13 mouse cellular contexts compared by ENCODE assay signal in the genomic region with DNA sequence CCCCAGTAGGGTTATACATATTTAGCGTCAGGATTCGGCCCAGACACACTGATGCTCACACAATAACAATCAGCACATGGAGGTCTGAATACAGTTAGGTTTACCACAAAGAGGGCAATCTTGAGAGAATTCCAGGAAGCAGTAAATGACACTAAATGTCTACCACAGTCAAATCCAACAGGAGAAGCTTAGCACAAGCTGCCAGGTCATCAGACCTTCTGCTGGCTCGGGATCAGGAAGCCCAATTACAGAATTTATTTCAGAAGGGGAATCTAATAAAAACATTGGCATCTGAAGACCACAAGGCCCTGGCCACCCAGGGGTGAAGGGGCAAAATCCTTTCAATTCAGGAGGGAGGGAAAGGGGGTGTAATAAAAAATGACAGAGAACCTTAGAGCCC. TPM values are rescaled to one million over a fixed set of nuclear protein-coding genes. Genes with fewer than 3 reads are reported as not detected.
A peak's percentile ranks its signal among the peaks of the same experiment; 100 is the strongest.
DNase-seq lines count a peak whose midpoint lies in the region; ATAC-seq and TF ChIP-seq lines count a peak whose summit lies in the region.
"Had no signal": no experiment of that assay in that cellular context is flagged by ENCODE, and none has a peak within 500 bp of the region (broad histone marks: within the 10 kb centered on the region; RNA-seq: fewer than 3 reads in every experiment).

No protein-coding gene starts in this region.

- no peak for TF ChIP-seq POLR2A in cortical plate, adult 2 months (IDR thresholded peaks at IDR 0.05; ENCODE audit: extremely low read depth, insufficient read depth, low read length)

- H3K9me3 ChIP-seq in heart, embryonic 14.5 days (ENCODE audit: control insufficient read depth, low read length) = no peaks in the 10 kb centered on the region
- H3K9me3 ChIP-seq in heart, postnatal 0 days (replicated peaks; ENCODE audit: control insufficient read depth, low read length) = no peaks in the 10 kb centered on the region
- no peaks in the 10 kb centered on the region for H3K9me3 ChIP-seq in midbrain, embryonic 11.5 days (ENCODE audit: control insufficient read depth, low read length)

- no peak for ATAC-seq in heart, embryonic 14.5 days (ENCODE audit: insufficient number of reproducible peaks, insufficient read depth, low FRiP score, low read depth)
- ATAC-seq in heart, postnatal 0 days (ENCODE audit: insufficient read depth, low read depth) = no peak
- no peak; the same call in 1 of the 2 replicates for ATAC-seq in midbrain, embryonic 11.5 days (ENCODE audit: low FRiP score)
- ATAC-seq in megakaryocyte-erythroid progenitor cell, adult 5-6 weeks (replicated peaks; ENCODE audit: low FRiP score, low TSS enrichment, poor library complexity, severe bottlenecking) = no peak
- ATAC-seq: activated CD4-positive, CD25-positive, alpha-beta regulatory T cell, adult 4 months had no signal

- H3K27me3 ChIP-seq in heart, embryonic 14.5 days (ENCODE audit: control insufficient read depth, insufficient read depth, low read length) = no peaks in the 10 kb centered on the region
- no peaks in the 10 kb centered on the region for H3K27me3 ChIP-seq in heart, postnatal 0 days (ENCODE audit: control insufficient read depth, insufficient read depth, low read length)
- no peaks in the 10 kb centered on the region for H3K27me3 ChIP-seq in midbrain, embryonic 11.5 days (ENCODE audit: control insufficient read depth, insufficient read depth, low read length)

- H3K36me3 ChIP-seq in heart, embryonic 14.5 days (ENCODE audit: control insufficient read depth, insufficient read depth, low read length) = no peaks in the 10 kb centered on the region
- no peaks in the 10 kb centered on the region for H3K36me3 ChIP-seq in heart, postnatal 0 days (replicated peaks; ENCODE audit: control insufficient read depth, insufficient read depth, low read length)
- H3K36me3 ChIP-seq in midbrain, embryonic 11.5 days (ENCODE audit: control insufficient read depth, insufficient read depth, low read length) = no peaks in the 10 kb centered on the region

- no peak for DNase-seq in heart, postnatal 4 days
- DNase-seq in heart, postnatal 0 days (ENCODE audit: low spot score) = no peak
- DNase-seq in midbrain, embryonic 11.5 days (ENCODE audit: low spot score, missing footprints) = peak; percentile 85
- DNase-seq in embryo, embryonic 10 days (ENCODE audit: low spot score) = no peak
- DNase-seq in retina, postnatal 1 day = no peak
- DNase-seq: cerebellum, adult 11-12 months; kidney, postnatal 36 days; thymus, postnatal 36 days had no signal

- no peak overlapping the region for H3K4me3 ChIP-seq in heart, embryonic 14.5 days (ENCODE audit: control insufficient read depth in 1 of 2, insufficient read depth in 1 of 2, low read depth in 1 of 2, low read length in 2 of 2)
- H3K4me3 ChIP-seq in cortical plate, adult 2 months (ENCODE audit: insufficient read depth, low read length) = no peak overlapping the region
- H3K4me3 ChIP-seq in heart, postnatal 0 days (ENCODE audit: low read depth, low read length) = no peak overlapping the region
- no peak overlapping the region for H3K4me3 ChIP-seq in midbrain, embryonic 11.5 days (ENCODE audit: low read depth, low read length)
- H3K4me3 ChIP-seq: megakaryocyte, embryonic 14.5 days had no signal

- TF ChIP-seq CTCF in cortical plate, adult 2 months (IDR thresholded peaks at IDR 0.05; ENCODE audit: extremely low read depth, insufficient read depth, low read length) = no peak
- no peak for TF ChIP-seq CTCF in heart, postnatal 0 days (IDR thresholded peaks at IDR 0.05; ENCODE audit: low read depth)

- H3K4me2 ChIP-seq in heart, embryonic 14.5 days (ENCODE audit: low read length) = peak overlapping the region; percentile 14
- peak overlapping the region; percentile 49 for H3K4me2 ChIP-seq in heart, postnatal 0 days (ENCODE audit: low read depth, low read length)
- H3K4me2 ChIP-seq in midbrain, embryonic 11.5 days = no peak overlapping the region; the same call in 1 of the 2 replicates

- no peak overlapping the region for H3K27ac ChIP-seq in heart, embryonic 14.5 days (replicated peaks in 1 of 2; ENCODE audit: control insufficient read depth in 1 of 2, insufficient read depth in 1 of 2, low read depth in 2 of 2, low read length in 2 of 2)
- 0 out of 2 replicates have a peak overlapping the region, but pooled peaks have one; percentile 10 for H3K27ac ChIP-seq in cortical plate, adult 2 months (ENCODE audit: insufficient read depth, low read length)
- 0 out of 2 replicates have a peak overlapping the region, but pooled peaks have one; percentile 3 for H3K27ac ChIP-seq in heart, postnatal 0 days (ENCODE audit: low read depth)
- H3K27ac ChIP-seq in midbrain, embryonic 11.5 days (ENCODE audit: low read depth, low read length) = no peak overlapping the region; the same call in 1 of the 2 replicates

- peak overlapping the region; percentile 17; the same call in 1 of the 2 replicates for H3K9ac ChIP-seq in heart, embryonic 14.5 days (ENCODE audit: low read length)
- H3K9ac ChIP-seq in heart, postnatal 0 days (replicated peaks; ENCODE audit: low read depth, low read length) = no peak overlapping the region
- no peak overlapping the region for H3K9ac ChIP-seq in midbrain, embryonic 11.5 days (ENCODE audit: low read length)

- TF ChIP-seq EP300 in heart, postnatal 0 days (IDR thresholded peaks at IDR 0.05; ENCODE audit: low read depth) = no peak

- H3K4me1 ChIP-seq in heart, embryonic 14.5 days (ENCODE audit: control insufficient read depth in 2 of 2, insufficient read depth in 2 of 2, low read length in 2 of 2) = peaks cover 12 to 22% of the 10 kb centered on the region in 2 experiments
- peaks cover 5% of the 10 kb centered on the region for H3K4me1 ChIP-seq in cortical plate, adult 2 months (ENCODE audit: control insufficient read depth, insufficient read depth, low read length)
- peaks cover 29% of the 10 kb centered on the region for H3K4me1 ChIP-seq in heart, postnatal 0 days (ENCODE audit: control insufficient read depth, insufficient read depth)
- no peaks in the 10 kb centered on the region for H3K4me1 ChIP-seq in midbrain, embryonic 11.5 days (ENCODE audit: control insufficient read depth, insufficient read depth, low read length)

- WGBS in heart, embryonic 14.5 days = 24% methylated on average over 3 of the region's 3 CpGs
- 22% methylated on average over 3 of the region's 3 CpGs for WGBS in heart, postnatal 0 days
- WGBS in midbrain, embryonic 11.5 days = 33% methylated on average over 3 of the region's 3 CpGs

RNA-seq across cellular contexts. Expression of a gene that starts 6.8 kb away (rescaled TPM):
- 15.5 and 17.9 TPM in 2 replicates for polyA plus RNA-seq in heart, embryonic 14.5 days (2014; fragmentation: Nextera tagmentation; extraction: Ambion mirVana)
- total RNA-seq in heart, postnatal 4 days (2021) = 10 to 100 TPM; 12.2 to 15.5 TPM
- polyA plus RNA-seq in cortical plate, adult 2 months (2012; rRNA removed) = 47.0 and 56.4 TPM in 2 replicates
- 8.0 and 14.5 TPM in 2 replicates for total RNA-seq in heart, postnatal 0 days (2014; rRNA removed; ENCODE audit: low replicate concordance)
- polyA plus RNA-seq in heart, postnatal 0 days (2015; fragmentation: Nextera tagmentation; extraction: Ambion mirVana) = 9.1 and 10.9 TPM in 2 replicates
- 21.3 and 21.9 TPM in 2 replicates for polyA plus RNA-seq in midbrain, embryonic 11.5 days (2014; fragmentation: Nextera tagmentation; extraction: Ambion mirVana)
- total RNA-seq in megakaryocyte-erythroid progenitor cell, adult 5-6 weeks (2014; fragmentation: Nextera tagmentation) = not detected in 2 replicates
- 0.27 TPM in 1 of 2 replicates, not detected in the other for total RNA-seq in megakaryocyte-erythroid progenitor cell, adult 5-6 weeks (2017)
- polyA plus RNA-seq: activated CD4-positive, CD25-positive, alpha-beta regulatory T cell, adult 4 months had no signal

Comparison
In these comparisons a context has a peak if more than half of its experiments do, and no peak if none do; other contexts are left out.
1. H3K27ac ChIP-seq: peak in cortical plate, adult 2 months (single experiment) and heart, postnatal 0 days (single experiment); none in heart, embryonic 14.5 days (0 of 2) and midbrain, embryonic 11.5 days (single experiment).